Mouse (Mus musculus): ENCODE data around the gene Gadd45g. TPM values are rescaled to one million over a fixed set of nuclear protein-coding genes. Genes with fewer than 3 reads are reported as not detected.

Gene Gadd45g
- total RNA-seq, 2 experiments from 2014 or later = 16.5 to 24.1 TPM

DNA sequence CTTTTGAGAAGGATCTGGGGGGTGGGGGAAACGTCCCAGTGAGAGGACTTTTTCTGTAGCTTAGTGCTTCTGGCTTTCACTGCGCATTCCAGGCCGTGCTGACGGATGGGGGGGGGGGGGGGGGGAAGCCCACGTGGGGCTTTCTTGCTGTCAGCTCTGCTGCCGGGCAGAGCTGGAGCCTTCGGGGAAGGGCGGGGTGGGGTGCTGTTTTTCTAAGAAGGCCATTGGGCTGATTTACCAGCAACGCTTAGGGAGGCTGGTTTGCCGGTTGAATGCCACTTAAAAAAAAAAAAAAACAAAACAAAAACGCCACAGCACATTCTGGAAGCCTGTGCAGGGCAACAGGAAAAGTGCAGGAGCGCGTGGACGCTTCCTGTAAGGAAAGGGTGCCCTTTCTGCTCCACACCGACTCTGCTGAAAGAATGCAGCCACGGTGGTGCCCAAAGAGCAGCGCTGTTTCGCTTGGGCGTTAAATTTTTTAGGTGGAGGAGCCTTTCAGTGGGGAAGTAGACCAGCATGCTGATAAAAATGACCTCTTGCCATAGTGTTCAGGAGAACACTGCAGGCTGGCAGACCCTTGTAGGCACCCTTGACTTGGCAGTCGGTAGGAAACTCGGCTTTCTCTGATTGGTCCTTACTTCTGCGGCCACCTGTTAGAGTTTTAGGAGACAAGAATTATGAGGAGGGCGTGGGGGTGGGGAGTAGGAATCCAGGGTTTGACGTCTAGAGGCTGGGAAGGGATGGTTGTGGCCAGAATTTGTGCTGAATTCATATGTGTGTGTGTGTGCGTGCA, 3.0 kb downstream of the Gadd45g start:
- DNase-seq (ENCODE audit: extremely low spot score in 1 of 2, low spot score in 1 of 2) = no peak

DNA sequence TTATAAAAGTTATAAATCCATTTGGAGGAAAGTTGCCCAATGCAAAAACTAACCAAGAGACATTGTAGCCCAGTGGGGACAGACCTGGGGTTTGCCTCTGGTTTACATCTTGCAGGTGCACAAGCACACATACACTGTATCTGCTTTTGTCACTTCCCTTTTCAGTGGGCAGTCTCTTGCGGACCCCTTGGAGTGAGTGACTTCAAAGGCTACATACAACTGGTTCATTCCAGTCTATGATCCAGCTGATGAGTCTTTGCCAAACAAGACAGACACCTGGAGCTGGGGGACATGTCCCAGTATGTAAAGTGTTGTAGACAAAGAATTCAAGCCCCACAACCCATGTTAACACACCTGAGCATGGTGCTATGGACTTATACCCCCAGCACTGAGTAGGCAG, 4.1 kb downstream of the Gadd45g start:
- DNase-seq (ENCODE audit: extremely low spot score in 1 of 2, low spot score in 1 of 2) = no peak

DNA sequence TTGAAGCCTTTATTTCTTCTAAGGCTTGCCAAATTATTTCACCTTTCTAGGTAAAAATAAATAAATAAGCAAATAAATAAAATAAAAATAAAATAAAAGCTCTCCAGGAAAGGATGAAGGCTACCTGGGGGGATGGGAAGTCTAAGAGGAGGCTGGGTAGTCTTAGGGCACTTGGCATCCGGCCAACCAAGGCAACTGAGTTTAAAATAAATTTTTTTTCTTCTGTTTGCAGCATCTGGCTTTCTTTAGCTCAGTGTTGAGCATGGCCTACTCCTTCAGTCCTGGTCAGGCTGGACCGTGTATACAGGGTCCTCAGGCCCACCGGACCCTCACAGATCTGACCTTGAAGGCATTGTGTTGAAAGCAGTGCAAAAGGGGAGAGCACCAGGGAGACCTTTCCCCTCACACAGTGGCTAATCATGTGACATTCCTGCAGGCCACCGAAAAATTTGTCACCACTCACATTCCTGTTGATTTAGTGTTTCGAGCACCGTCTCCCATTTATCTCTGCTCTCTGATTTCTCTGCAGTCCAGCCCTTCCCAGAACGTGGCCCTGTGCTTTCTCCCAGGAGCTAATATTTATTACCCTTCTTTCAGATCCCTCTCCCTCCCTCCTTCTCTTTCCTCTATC, 6.2 kb downstream of the Gadd45g start:
- no peak for DNase-seq (ENCODE audit: extremely low spot score in 1 of 2, low spot score in 1 of 2)

DNA sequence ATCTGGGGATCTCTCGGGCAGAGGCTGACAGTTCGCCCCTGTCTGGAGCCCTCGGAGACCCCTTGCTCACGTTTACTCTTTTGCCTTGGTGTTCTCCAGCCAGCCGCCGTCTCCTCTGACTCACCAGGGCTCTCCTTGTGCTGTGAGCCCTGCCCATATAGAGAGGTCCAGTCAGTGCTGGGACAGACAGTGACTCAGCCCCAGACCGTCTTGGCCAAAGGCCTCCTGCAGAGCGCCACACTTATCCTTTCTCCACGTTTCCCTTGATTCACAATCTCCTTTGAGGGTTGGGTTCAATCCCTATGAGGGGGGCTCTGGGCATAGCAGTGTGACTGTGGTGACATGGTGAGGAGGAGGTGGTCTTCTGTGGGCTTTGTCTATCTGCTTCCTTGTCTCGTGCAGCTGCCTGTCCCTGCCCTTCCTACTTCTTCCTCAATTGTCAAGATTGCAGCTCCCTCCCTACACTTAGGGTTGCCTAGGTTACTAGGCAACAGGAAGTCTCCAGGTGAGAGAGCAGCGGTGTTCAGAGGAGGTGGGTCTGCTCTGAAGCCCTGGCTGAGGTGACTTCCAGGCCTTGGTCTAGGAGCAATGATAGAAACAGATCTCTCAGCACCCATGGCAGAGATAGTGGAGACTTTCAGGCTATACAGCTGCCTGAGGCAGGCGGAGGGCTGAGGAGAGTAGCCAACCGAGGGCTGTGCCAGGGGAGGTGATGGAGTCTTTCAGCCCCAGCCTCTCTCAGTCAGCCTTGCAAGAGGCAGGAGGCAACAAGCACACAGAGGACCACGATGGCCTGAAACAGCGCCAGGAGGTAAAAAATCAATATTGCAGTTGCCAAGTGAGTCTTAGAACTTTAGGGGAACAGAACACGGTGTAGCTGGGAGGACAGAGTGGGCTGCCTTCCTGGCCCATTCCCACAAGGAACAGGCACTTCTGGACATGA, 7.1 kb downstream of the Gadd45g start:
- no peak for DNase-seq (ENCODE audit: extremely low spot score in 1 of 2, low spot score in 1 of 2)

DNA sequence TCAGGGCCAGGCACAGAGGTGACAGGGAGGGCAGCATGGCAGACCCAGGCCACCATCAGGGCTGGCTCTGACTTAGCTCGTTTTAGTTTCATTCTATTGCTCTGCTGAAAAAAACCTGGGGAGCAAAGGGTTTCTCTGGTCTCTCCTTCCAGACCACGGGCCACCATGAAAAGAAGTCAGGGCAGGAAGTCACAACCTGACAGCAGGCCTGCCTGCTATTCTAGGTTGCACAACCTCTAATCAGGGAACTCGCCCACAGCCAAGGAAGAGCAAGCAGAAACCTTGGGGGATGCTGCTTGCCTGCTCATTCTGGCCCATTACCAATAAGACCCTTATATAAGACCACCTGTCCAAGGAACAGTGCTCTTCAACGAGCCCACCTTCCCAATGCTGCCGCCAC, 9.1 kb downstream of the Gadd45g start:
- DNase-seq (ENCODE audit: extremely low spot score in 1 of 2, low spot score in 1 of 2) = no peak

DNA sequence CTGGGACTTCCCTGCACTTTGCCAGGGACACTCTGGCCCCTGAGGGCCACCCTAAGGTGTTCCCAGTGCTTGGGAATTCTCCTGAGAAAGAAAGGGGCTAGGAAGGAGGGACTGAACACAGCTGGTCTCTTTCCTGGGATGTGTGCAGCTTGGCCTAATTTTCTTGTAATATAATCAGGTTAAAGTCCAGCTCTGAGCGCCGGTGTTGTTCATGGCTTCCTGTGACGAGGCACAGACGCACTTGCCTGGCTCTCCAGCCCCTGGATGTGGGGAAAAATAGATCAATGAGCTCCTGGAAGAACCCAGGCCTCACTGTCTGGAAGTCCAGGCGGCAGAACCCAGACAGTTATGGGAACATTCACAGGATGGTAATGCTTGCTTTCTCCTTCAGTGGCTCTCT, 10.7 kb downstream of the Gadd45g start:
- DNase-seq (ENCODE audit: extremely low spot score in 1 of 2, low spot score in 1 of 2) = no peak

DNA sequence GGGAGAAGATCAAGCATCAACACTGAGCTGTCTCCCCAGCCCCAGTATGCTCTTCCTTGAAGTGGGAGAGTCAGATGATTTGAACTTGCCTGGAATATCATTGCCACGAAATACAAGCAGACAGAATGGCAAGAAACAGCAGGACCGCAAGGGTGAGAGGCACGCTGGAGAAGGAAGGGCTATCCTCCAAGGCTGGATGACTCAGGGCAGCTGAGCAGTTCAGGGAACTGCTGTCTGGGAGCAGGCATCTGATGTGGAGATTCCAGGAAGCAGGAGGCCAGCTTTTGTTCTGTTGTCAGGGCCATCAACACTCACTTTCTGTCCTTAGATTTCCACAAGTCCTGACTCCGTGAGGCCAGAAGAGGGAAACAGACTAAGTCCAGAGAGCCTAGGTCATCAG, 12.0 kb downstream of the Gadd45g start:
- no peak for DNase-seq (ENCODE audit: extremely low spot score in 1 of 2, low spot score in 1 of 2)

DNA sequence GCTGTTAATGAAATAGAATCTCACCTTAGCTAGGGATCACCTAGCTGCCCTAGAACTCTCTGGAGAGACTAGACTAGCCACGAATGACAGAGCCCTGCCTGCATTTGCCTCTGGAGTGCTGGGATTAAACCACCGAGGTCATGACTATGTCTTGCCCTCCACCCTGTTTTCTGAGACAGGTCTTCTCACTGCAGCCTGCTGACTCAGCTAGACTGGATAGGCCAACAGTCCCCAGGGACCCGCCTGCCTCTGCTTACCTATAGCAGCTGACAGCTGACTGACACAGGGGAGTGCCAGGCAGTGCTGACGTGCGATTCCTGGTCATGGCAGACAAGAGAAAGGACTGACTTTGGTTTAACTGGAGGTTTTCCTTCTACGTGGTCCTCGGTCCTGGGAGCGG, 12.7 kb downstream of the Gadd45g start:
- DNase-seq (ENCODE audit: extremely low spot score in 1 of 2, low spot score in 1 of 2) = no peak

DNA sequence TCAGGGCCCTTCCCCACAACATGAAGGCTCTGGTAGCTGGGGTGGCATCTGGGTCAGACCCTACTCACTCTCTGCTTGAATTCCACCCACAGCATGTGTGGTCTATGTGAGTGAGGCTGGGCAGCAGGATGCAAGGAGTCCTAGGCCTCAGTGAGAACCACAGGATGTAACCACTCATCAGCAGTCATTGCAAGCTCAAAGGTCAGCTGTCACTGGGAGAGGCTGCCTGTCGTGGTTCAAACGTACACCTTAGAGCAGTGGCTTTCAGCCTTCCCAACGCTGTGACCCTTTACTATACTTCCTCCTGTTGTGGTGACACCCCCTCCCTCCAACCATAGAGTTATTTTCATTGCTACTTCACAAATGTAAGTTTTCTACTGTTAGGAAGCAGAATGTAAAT, 13.3 kb downstream of the Gadd45g start:
- no peak for DNase-seq (ENCODE audit: extremely low spot score in 1 of 2, low spot score in 1 of 2)

DNA sequence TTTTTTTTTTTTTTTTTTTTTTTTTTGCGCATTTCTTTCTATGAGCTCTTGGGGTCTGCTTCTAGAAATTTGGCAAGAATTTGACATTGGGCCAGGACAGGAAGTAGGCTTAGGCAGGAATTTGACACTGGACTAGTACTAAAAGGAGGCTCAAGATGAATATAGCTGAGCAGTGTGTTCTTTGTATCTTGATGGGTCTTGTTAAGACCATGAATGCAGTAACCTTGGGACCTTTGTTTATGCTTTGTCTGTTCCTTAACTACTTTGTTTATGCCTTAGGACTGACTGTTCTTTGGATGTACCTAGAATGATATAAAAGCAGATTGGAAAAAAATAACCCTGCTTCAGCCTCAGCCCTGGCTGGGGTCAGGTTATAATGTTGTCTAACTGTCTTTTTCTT, 16.3 kb downstream of the Gadd45g start:
- no peak for DNase-seq (ENCODE audit: extremely low spot score in 1 of 2, low spot score in 1 of 2)

DNA sequence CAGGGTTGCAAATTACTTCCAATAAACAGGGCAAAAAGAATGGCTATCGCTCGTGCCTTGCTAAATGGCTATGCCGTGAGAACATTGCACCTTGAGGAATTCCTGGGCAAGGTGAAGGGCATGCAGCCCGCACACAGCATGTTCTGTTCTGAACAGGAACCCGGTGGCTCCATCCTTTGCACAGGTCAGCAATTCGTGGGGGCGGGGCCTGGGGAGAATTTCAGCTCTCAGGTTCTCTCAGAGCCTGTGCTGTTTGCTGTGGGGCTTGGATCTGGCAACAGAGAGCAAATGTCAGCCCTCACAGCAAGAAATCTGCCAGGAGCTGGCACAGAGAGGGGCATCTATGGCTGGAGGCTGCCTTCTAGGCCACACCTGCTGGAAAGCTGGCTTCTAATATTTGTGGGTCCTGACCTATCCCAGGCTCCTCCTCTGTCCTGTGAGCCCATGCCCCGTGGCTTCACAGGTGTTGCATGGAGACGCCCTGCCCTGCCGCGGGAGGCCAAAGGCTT, 19.7 kb downstream of the Gadd45g start:
- DNase-seq (ENCODE audit: extremely low spot score in 1 of 2, low spot score in 1 of 2) = no peak

DNA sequence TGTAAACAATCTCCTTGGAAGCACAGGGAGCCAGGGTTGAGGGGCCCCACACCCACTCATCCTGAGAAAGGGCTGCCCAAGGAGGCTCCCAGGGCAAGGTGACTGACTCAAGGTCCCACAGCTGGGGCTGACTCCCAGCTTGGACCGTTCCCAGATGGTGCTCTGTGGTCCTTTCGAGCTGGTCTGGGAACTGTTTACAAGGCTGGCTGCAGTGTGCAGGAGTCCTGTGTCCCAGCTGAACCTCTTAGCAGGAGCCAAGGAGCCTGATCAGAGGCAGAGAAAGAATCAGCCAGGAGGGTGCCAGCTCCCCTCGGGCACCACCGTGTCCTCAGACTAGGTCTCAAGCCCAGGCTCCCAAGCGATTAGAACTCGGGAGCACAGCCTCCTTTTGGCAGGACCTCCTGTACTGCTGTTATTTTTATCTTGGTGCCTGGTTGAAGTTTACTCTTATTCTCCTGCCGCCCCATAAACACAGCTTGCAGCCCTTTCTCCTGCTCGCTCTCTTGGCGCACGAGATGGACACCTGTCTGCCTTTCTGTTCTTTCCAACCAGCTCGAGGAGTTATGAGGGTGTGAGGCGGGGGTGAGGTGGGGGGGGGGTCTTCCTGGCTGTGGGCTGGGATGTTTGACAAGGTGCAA, 22.1 kb downstream of the Gadd45g start:
- DNase-seq (ENCODE audit: extremely low spot score in 1 of 2, low spot score in 1 of 2) = peak in 1 of 2 experiments; percentile 17

DNA sequence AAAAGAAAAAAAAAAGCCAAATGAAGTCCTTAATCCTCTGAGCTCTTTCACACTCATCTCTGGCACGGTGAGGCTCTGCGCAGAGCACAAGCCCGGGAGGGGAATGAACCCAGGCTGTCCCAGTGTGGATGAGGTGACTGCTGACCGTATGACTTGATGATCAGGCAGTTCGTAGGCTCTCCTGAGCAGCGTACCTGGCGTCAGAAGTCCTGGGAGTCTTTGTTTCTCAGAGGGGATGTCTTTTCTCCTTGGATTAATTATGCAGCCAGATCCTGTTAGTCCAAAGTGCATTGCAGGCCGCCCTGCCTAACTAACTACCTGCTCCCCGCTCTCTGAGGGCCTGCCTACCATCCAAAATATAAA, 22.6 kb downstream of the Gadd45g start:
- no peak for DNase-seq (ENCODE audit: extremely low spot score in 1 of 2, low spot score in 1 of 2)

DNA sequence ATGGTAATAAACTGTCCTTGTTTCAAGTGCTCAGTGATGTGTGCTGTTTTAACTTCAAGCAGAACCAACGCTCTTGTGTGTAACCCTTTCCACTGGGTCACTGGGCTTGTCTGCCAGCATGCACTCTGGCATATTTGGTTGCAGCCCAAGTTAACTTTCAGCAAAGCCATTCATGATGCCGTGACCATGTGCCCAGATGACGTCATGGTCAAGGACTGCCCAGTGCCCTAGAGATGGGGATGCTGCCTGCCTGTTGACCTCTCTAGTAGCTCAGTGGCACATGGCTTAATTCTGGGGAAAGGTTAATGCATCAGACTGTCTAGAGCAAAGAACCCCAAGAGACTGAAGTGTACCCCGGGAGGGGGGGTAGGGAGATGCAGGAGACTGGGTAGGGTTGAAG, 24.7 kb downstream of the Gadd45g start:
- no peak for DNase-seq (ENCODE audit: extremely low spot score in 1 of 2, low spot score in 1 of 2)

DNA sequence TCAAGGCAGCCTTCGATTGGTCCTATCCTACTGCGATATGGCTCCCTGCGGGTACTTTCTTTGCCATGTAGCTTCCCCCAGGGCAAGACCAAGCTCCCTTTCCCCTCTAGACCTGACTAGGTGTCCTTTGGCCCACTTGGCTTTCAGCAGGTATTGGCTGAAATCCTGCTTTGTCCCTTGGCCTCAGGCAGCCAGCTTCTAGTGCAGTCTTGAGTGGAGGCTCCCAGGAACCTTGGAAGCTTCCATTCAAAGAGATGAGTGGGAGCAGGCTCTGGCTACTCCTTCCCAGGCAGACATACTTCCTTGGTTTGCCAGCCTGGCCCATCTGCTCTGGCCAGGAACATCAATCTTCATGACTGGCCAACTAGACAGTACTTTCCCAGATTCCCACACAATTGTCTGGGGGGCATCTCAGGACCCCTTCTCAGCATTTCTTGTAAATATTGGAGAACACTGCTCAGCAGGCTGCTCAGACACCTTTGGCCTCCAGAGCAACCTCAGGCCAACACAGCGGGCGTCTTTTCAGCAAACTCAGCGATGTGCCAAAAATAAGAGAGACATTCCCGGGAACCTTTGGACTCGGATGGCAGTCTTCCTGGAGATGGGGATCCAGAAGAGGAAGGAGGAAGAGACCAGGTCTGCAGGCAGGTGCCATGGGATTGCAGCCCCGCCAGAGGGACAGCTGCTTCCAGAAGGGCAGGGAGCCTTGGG, 25.9 kb downstream of the Gadd45g start:
- DNase-seq (ENCODE audit: extremely low spot score in 1 of 2, low spot score in 1 of 2) = no peak

DNA sequence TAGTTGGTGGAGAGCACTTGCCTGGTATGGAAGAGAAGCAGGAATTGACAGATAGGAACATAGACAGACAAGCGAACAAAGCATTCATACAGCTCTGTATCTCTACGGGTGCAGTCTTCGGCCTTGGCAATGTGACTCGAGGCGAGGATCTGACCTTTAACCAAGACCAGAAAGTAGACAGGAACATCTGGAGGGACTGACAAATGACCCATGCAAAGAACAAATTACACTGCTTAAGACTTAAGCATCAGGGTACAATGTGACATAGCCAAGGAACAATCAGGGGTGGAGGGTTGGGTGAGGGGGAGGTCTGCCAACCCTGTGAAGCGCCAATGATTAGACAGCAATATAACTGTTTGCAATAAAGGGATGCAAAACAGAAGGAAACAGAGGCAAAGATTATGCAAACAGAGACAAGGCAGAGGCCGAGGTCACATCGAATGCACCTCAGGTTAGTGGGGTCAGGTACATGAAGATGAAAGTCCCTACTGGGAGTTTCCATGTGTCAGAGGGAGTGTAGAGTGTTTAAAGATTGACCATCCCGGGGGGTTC, 26.6 kb downstream of the Gadd45g start:
- no peak for DNase-seq (ENCODE audit: extremely low spot score in 1 of 2, low spot score in 1 of 2)

DNA sequence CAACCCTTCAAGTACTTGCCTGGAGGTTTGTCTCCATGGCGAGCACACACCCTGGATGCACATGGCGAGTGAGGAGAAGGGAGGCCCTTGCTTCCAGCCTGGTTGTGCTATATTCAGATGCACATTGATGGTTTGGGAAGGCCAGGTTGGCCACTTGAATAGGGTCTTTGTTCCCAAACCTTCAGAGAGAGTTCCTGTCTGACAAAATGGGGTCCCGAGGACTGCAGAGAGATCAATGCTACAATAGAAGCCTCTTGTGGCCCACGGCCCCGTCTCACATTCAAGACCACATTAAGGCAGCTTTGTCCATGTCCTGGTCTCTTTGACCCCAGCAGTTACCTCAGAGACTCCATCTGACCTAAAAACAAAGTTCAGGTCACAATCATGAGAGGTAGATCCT, 27.3 kb downstream of the Gadd45g start:
- no peak for DNase-seq (ENCODE audit: extremely low spot score in 1 of 2, low spot score in 1 of 2)

DNA sequence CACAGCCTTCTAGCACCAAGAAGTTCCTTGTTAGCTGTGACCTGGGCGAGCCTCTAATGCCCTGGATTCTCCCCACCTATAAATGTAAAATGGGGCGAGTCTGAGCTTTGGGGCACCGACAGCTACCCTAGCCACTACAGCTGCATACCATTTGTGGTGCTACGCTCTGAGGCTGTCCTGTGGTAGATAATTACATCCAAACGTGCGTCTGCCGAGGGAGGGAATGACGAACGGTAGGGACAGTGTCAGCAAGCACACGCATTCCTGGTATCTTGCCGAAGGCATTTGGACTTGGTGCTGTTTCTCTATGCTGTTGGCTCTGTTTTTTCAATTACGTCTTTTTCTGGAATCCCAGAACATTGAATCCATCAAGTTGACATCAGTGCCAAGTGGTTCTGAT, 29.7 kb downstream of the Gadd45g start:
- no peak for DNase-seq (ENCODE audit: extremely low spot score in 1 of 2, low spot score in 1 of 2)

DNA sequence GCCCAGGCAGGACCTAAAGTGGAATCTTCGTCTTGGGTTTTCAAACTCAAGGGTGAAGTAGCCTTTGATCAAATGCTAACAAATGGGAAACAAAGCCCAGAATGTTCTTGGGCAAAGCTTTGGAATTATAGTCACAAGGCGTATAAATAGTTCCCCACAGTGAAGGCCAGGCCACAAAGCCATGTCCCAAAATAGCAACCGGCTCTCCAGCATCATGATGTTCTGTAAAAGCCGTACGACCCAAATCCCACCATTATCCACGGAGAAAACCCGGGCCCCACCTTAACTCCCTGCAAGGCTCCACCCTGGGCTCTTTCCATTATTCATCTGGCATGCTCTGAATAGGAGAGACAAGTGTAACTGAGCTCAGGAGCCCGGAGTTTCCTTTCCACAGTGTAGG, 32.3 kb downstream of the Gadd45g start:
- DNase-seq (ENCODE audit: extremely low spot score in 1 of 2, low spot score in 1 of 2) = no peak

DNA sequence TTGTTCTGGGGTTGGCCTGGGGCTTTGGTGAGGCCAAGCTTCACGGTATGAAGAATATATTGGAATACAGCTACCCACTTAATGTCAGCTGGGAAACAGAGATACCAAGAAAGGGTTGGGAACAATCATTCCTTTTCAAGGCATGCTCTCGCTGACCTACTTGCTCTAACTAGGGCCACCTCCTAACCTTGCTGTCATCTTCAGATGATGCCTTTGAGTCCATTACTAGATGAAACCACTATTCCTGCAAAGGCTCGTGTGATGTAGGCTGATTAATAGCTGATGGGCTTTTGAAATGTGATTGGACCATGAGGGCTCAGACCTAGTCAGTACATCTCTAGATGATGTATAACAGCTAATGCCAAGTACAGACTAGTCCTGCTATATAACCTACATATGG, 33.1 kb downstream of the Gadd45g start:
- no peak for DNase-seq (ENCODE audit: extremely low spot score in 1 of 2, low spot score in 1 of 2)

All from layer of hippocampus, postnatal 25 days (tissue).